ENCODE assay signal across 9 mouse cellular contexts in genomic region chr8:102596523-102596922, GRCm38 (mm10).
DNase-seq lines count a peak whose midpoint lies in the region; ATAC-seq and TF ChIP-seq lines count a peak whose summit lies in the region.
"Had no signal": no experiment of that assay in that cellular context is flagged by ENCODE, and none has a peak within 500 bp of the region (broad histone marks: within the 10 kb centered on the region; RNA-seq: fewer than 3 reads in every experiment).

No protein-coding gene starts in this region.

- peak; percentile 30 for DNase-seq in hindbrain, embryonic 14.5 days (ENCODE audit: low spot score)
- DNase-seq in hindbrain, postnatal 0 days (ENCODE audit: low spot score), result no peak
- peak; percentile 41 for DNase-seq in heart, adult 8-10 months (ENCODE audit: low spot score)
- DNase-seq in ovary, postnatal 10 days (ENCODE audit: low spot score), result peak; percentile 9
- DNase-seq in right cerebral cortex, postnatal 25 days, result no peak
- DNase-seq in gastrocnemius, postnatal 14 days, result no peak
- DNase-seq in midbrain, embryonic 10.5 days (ENCODE audit: low spot score), result no peak
- DNase-seq: liver, embryonic 13.5 days had no signal

- H3K4me2 ChIP-seq in hindbrain, embryonic 14.5 days (replicated peaks), result no peak overlapping the region
- no peak overlapping the region for H3K4me2 ChIP-seq in hindbrain, postnatal 0 days (ENCODE audit: low read depth, low read length)
- no peak overlapping the region for H3K4me2 ChIP-seq in kidney, embryonic 14.5 days (replicated peaks; ENCODE audit: low read depth, low read length)
- H3K4me2 ChIP-seq: liver, embryonic 13.5 days had no signal

- no peaks in the 10 kb centered on the region for H3K36me3 ChIP-seq in hindbrain, embryonic 14.5 days (replicated peaks; ENCODE audit: control insufficient read depth, insufficient read depth)
- H3K36me3 ChIP-seq in hindbrain, postnatal 0 days (ENCODE audit: insufficient read depth, low read length), result no peaks in the 10 kb centered on the region
- H3K36me3 ChIP-seq in kidney, embryonic 14.5 days (ENCODE audit: control insufficient read depth, insufficient read depth, low read length), result no peaks in the 10 kb centered on the region
- no peaks in the 10 kb centered on the region for H3K36me3 ChIP-seq in midbrain, embryonic 10.5 days
- H3K36me3 ChIP-seq: liver, embryonic 13.5 days had no signal

- intact Hi-C loops in gastrocnemius, postnatal 14 days (cut with DNase I; ENCODE audit: low total_unique reads), result no loop called here

- WGBS in hindbrain, embryonic 14.5 days, result 27% methylated on average over 3 of the region's 3 CpGs
- 33% methylated on average over 3 of the region's 3 CpGs for WGBS in hindbrain, postnatal 0 days
- WGBS in kidney, embryonic 14.5 days, result 2% methylated on average over 3 of the region's 3 CpGs
- 65% methylated on average over 3 of the region's 3 CpGs for WGBS in midbrain, embryonic 10.5 days

- ATAC-seq in hindbrain, embryonic 14.5 days (ENCODE audit: low FRiP score), result no peak
- no peak for ATAC-seq in hindbrain, postnatal 0 days
- peak; percentile 96 for ATAC-seq in kidney, embryonic 14.5 days (ENCODE audit: low FRiP score, low TSS enrichment)

- H3K27ac ChIP-seq in hindbrain, embryonic 14.5 days, result no peak overlapping the region
- no peak overlapping the region for H3K27ac ChIP-seq in hindbrain, postnatal 0 days
- H3K27ac ChIP-seq in kidney, embryonic 14.5 days (ENCODE audit: low read depth, low read length), result no peak overlapping the region
- H3K27ac ChIP-seq in midbrain, embryonic 10.5 days (replicated peaks), result no peak overlapping the region
- H3K27ac ChIP-seq: liver, embryonic 13.5 days had no signal

- no peaks in the 10 kb centered on the region for H3K27me3 ChIP-seq in hindbrain, embryonic 14.5 days (ENCODE audit: control insufficient read depth, insufficient read depth, low read length)
- no peaks in the 10 kb centered on the region for H3K27me3 ChIP-seq in hindbrain, postnatal 0 days (ENCODE audit: insufficient read depth, low read length)
- H3K27me3 ChIP-seq in kidney, embryonic 14.5 days (ENCODE audit: control insufficient read depth, insufficient read depth, low read length), result no peaks in the 10 kb centered on the region
- H3K27me3 ChIP-seq in midbrain, embryonic 10.5 days (ENCODE audit: low read depth, poor library complexity, severe bottlenecking), result no peaks in the 10 kb centered on the region
- H3K27me3 ChIP-seq: liver, embryonic 13.5 days had no signal

- no peak for TF ChIP-seq CTCF in hindbrain, postnatal 0 days (IDR thresholded peaks at IDR 0.05; ENCODE audit: low read depth)

- H3K4me3 ChIP-seq in hindbrain, embryonic 14.5 days (replicated peaks; ENCODE audit: low read length), result no peak overlapping the region
- H3K4me3 ChIP-seq in hindbrain, postnatal 0 days (ENCODE audit: low read length), result no peak overlapping the region
- no peak overlapping the region for H3K4me3 ChIP-seq in kidney, embryonic 14.5 days (ENCODE audit: low read length)
- no peak overlapping the region for H3K4me3 ChIP-seq in midbrain, embryonic 10.5 days
- H3K4me3 ChIP-seq: liver, embryonic 13.5 days had no signal

- H3K4me1 ChIP-seq in hindbrain, embryonic 14.5 days (replicated peaks; ENCODE audit: control insufficient read depth, insufficient read depth, low read length), result no peaks in the 10 kb centered on the region
- no peaks in the 10 kb centered on the region for H3K4me1 ChIP-seq in hindbrain, postnatal 0 days (ENCODE audit: insufficient read depth, low read length)
- no peaks in the 10 kb centered on the region for H3K4me1 ChIP-seq in kidney, embryonic 14.5 days (ENCODE audit: control insufficient read depth, insufficient read depth, low read length)
- no peaks in the 10 kb centered on the region for H3K4me1 ChIP-seq in midbrain, embryonic 10.5 days
- H3K4me1 ChIP-seq: liver, embryonic 13.5 days had no signal

- H3K9ac ChIP-seq in hindbrain, embryonic 14.5 days, result no peak overlapping the region
- no peak overlapping the region for H3K9ac ChIP-seq in hindbrain, postnatal 0 days (replicated peaks; ENCODE audit: low read length)
- no peak overlapping the region for H3K9ac ChIP-seq in kidney, embryonic 14.5 days (ENCODE audit: low read depth, low read length)
- H3K9ac ChIP-seq: liver, embryonic 13.5 days had no signal

- H3K9me3 ChIP-seq in hindbrain, embryonic 14.5 days (ENCODE audit: control insufficient read depth, low read length), result no peaks in the 10 kb centered on the region
- H3K9me3 ChIP-seq in hindbrain, postnatal 0 days (ENCODE audit: low read length), result no peaks in the 10 kb centered on the region
- no peaks in the 10 kb centered on the region for H3K9me3 ChIP-seq in kidney, embryonic 14.5 days (ENCODE audit: control insufficient read depth, low read length)
- H3K9me3 ChIP-seq in midbrain, embryonic 10.5 days (replicated peaks), result no peaks in the 10 kb centered on the region
- H3K9me3 ChIP-seq: liver, embryonic 13.5 days had no signal

Comparison
In these comparisons a context has a peak if more than half of its experiments do, and no peak if none do; other contexts are left out.
1. DNase-seq: peak in hindbrain, embryonic 14.5 days (single experiment), heart, adult 8-10 months (single experiment) and ovary, postnatal 10 days (single experiment); none in hindbrain, postnatal 0 days (single experiment), right cerebral cortex, postnatal 25 days (single experiment), gastrocnemius, postnatal 14 days (single experiment) and midbrain, embryonic 10.5 days (single experiment).